Mouse (Mus musculus) frontal cortex, adult (tissue): ENCODE results near the gene Nat8f7.
"Not testable (repeated sequence)": the region's sequence is repeated elsewhere in the genome, so short reads cannot be mapped to it uniquely, and the experiment has no call there.

ENCODE experiments used
- ATAC-seq: cut with Nextera tagmentation; 2 replicates; pipeline ENCODE4 v1.9.2; 2017; ENCODE audit warnings: mild to moderate bottlenecking, moderate library complexity, mixed read lengths; ENCODE audit not compliant: low TSS enrichment

Gene Nat8f7

DNA sequence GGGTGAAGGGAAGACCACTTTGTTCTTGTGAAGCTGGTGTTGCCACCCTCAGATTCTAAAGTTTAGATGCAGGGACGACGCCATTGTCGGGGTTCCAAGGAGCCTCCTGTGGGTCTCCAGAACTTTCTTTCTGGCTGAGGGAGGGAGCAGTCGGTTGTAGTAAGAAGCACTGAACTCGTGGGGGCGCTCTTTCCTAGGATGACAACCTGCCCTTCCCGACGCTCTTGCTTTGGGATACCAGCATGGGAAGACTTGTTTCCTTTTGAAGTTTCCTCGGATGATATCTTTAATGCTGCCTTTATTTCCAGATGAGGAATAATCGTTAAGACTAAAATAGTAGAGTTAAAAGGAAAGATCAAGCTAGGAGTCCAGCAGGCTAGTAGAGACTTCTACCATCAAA lies at the start of gene Nat8f7:
Nat8f7 (minus strand) TSS at position 101 of the 400 bp plus-strand sequence.
- not testable (repeated sequence) for ATAC-seq

DNA sequence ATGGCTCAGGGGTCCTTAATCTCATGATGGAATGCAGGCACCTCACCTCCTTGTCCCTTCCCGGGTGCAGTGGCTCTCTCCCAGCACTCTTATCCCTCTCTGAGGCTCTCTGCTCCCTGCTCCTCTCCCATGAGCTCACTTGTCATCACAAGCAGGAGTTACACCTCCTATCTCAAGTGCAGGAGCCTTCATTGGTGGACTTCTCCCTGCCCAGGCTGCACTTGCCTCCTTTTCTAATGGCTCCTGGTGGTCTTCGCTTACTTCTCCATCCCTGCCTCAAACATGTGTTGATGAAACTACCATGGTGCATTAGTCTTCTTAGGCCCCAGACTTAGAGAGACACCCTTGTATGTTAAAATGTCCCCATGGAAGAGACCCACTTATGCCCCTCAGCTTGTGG lies 49.7 kb upstream of the Nat8f7 start:
- 0 out of 2 replicates have a peak, but pooled peaks have one; percentile 8 for ATAC-seq

DNA sequence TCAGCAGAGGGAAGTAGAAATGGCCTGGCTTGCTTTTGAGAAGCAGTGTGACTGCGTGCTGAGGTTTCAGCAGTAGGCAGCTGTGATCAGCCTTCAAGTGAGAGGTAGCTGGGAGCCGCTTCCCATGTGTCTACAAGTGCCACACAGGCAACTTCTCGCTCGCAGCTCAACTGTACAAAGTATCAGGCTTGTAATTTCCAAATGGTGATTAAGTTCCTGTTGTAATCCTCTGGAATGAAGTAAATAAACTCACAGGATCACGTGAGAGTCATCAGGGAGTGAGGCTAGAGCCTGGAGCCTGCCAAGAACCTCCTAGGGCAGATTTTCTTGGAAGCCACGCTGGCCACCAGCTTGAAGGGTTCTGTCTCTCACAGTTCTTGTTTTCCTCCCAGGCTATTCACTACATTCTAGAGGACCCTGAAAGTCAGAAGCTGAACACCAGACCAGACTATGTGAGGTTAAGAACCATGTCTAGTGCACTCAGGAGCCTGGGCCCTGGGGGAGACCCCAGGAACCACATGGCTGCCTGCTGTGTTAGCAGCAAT lies 42.8 kb upstream of the Nat8f7 start:
- ATAC-seq, result not testable (repeated sequence)

GRCm38 (mm10) chr6:85709607-85710006 lies 3.4 kb downstream of the Nat8f7 start:
- peak; percentile 58 for ATAC-seq

GRCm38 (mm10) chr6:85709206-85709605 lies 3.8 kb downstream of the Nat8f7 start:
- peak; percentile 86 for ATAC-seq

DNA sequence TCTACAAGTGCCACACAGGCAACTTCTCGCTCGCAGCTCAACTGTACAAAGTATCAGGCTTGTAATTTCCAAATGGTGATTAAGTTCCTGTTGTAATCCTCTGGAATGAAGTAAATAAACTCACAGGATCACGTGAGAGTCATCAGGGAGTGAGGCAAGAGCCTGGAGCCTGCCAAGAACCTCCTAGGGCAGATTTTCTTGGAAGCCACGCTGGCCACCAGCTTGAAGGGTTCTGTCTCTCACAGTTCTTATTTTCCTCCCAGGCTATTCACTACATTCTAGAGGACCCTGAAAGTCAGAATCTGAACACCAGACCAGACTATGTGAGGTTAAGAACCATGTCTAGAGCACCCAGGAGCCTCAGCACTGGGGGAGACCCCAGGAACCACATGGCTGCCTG lies 11.1 kb downstream of the Nat8f7 start:
- ATAC-seq, result not testable (repeated sequence)
